Mouse (Mus musculus) neural tube, embryonic 11.5 days (tissue): ENCODE data around the gene Prune1. TPM values are rescaled to one million over a fixed set of nuclear protein-coding genes. Genes with fewer than 3 reads are reported as not detected.

ENCODE experiments used
- ATAC-seq: fragments of 200-750 bp; cut with Nextera tagmentation; 2 replicates; pipeline ENCODE4 v1.8.0; 2017; ENCODE audit warnings: moderate number of reproducible peaks, mild to moderate bottlenecking, moderate TSS enrichment, moderate library complexity; ENCODE audit not compliant: insufficient read depth, low FRiP score, low TSS enrichment
- DNase-seq: peaks from one replicate; pipeline ENCODE4 v3.0.0-alpha.2; 2015; ENCODE audit warnings: low spot score
- H3K27ac ChIP-seq: fragments of 300-500 bp; sonication (generic); 2 replicates; pipeline ENCODE4 v1.5.1; 2014; ENCODE audit warnings: low read depth, mild to moderate bottlenecking, low read length
- H3K27me3 ChIP-seq: fragments of 300-500 bp; sonication (generic); 2 replicates; pipeline ENCODE4 v1.6.1; 2014; ENCODE audit warnings: mild to moderate bottlenecking, low read length, mixed read lengths; ENCODE audit not compliant: control insufficient read depth, insufficient read depth
- H3K36me3 ChIP-seq: fragments of 300-500 bp; sonication (generic); 2 replicates; pipeline ENCODE4 v1.6.1; 2014; ENCODE audit warnings: mild to moderate bottlenecking, low read length, moderate library complexity, mixed read lengths; ENCODE audit not compliant: control insufficient read depth, insufficient read depth
- H3K4me1 ChIP-seq: fragments of 300-500 bp; sonication (generic); 2 replicates; pipeline ENCODE4 v1.6.1; 2014; ENCODE audit warnings: low read length, mixed read lengths; ENCODE audit not compliant: control insufficient read depth, insufficient read depth
- H3K4me2 ChIP-seq: fragments of 300-500 bp; sonication (generic); 2 replicates; pipeline ENCODE4 v1.6.1; 2014; ENCODE audit warnings: low read depth, mild to moderate bottlenecking, moderate library complexity
- H3K4me3 ChIP-seq: fragments of 300-500 bp; sonication (generic); 2 replicates; pipeline ENCODE4 v1.5.1; 2014; ENCODE audit warnings: low read depth, low read length
- H3K9ac ChIP-seq: fragments of 300-500 bp; sonication (generic); 2 replicates; pipeline ENCODE4 v1.6.1; 2014; ENCODE audit warnings: mild to moderate bottlenecking, low read length
- H3K9me3 ChIP-seq: fragments of 300-500 bp; sonication (generic); 2 replicates; pipeline ENCODE4 v1.6.1; 2016; ENCODE audit warnings: low read length; ENCODE audit not compliant: control insufficient read depth
- WGBS: fragments of 180-500 bp; shearing (Covaris S2); extraction: QIAGEN DNeasy Blood & Tissue Kit; methylation state at CpG from one replicate; pipeline ENCODE4 v1.1.7; 2014; 5-methylcytosine and 5-hydroxymethylcytosine counted together
- polyA plus RNA-seq: library from polyadenylated mRNA; unstranded; fragments of >200 nt; fragmentation: Nextera tagmentation; extraction: Ambion mirVana; gene quantifications from 2 replicates; pipeline ENCODE4 v1.2.1, GENCODE M21; 2014

Prune1 gene
- polyA plus RNA-seq, 1 experiment from 2014 or later, result 32.4 TPM

DNA sequence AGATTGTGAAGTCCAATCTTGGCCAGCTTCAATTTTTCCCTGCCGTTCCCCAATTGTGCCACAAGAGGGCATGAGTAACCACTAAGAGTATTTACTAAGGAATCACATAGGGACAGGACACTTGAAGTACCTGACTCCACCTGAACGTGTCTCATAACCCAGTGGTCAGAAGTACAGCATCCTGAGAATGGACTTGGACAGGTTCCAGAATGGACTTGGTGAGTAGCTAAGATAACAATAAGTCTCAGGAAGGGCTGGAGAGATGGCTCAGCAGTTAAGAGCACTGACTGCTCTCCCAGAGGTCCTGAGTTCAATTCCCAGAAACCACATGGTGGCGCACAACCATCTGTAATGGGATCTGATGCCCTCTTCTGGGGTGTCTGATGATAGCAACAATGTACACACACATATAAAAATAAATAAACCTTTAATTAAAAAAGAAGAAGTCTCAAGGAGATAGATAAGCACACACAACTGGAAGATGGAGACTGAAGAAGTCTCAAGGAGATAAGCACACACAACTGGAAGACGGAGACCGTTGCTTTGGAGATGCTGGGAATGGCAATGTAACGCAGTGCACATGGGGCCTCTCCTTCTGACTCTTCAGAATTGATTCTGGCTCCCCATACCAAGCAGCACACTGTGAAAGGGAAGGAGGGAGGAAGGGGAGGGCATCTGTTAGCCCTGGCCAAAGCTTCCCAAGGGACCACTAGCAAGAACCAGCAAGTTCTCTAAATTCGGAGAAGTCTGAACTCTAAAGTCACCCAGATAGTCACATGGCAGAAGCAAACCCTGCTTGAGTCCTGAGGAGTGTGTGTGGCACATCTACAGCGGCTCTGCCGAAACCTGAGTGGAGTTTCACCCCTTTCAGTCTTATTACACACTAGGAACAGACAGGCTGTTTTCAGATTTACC lies 29.3 kb upstream of the Prune1 start:
- no peaks in the 10 kb centered on the region for H3K27me3 ChIP-seq
- H3K4me3 ChIP-seq, result no peak overlapping the region
- H3K36me3 ChIP-seq, result no peaks in the 10 kb centered on the region
- H3K9me3 ChIP-seq, result no peaks in the 10 kb centered on the region
- no peak overlapping the region for H3K9ac ChIP-seq
- peaks cover 6% of the 10 kb centered on the region; the same call in 1 of the 2 replicates for H3K4me1 ChIP-seq
- 68% methylated on average over 9 of the region's 9 CpGs for WGBS
- DNase-seq (peak; percentile 73), ATAC-seq (no peak)
- H3K4me2 ChIP-seq, result no peak overlapping the region
- H3K27ac ChIP-seq, result no peak overlapping the region

DNA sequence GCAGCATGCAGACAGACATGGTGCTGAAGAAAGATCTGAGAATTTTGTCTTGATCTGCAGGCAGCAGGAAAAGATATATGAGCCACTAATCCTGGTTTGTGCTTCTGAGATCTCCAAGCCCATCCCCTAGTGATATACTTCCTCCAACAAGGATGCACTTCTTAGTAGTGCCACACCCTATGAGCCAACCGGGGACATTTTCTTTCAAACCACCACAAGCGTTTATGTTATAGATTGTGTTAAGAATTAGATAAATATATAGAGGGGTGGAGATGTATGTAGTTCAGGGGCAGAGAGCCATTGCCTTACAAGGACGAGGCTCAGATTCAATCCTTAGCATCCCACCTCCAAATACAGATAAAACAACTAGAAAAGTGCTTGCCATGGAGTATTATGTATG lies 28.6 kb upstream of the Prune1 start:
- DNase-seq (no peak), ATAC-seq (no peak)
- Histone ChIP-seq H3K36me3 (no peaks in the 10 kb centered on the region), H3K4me2 (no peak overlapping the region), H3K9ac (no peak overlapping the region), H3K9me3 (no peaks in the 10 kb centered on the region), H3K27ac (no peak overlapping the region), H3K27me3 (no peaks in the 10 kb centered on the region), H3K4me3 (no peak overlapping the region), H3K4me1 (no peaks in the 10 kb centered on the region; the same call in 1 of the 2 replicates)
- 71% methylated on average over 3 of the region's 3 CpGs for WGBS

- no peak within 1 kb of the TSS for H3K4me2 ChIP-seq
- H3K4me3 ChIP-seq, result no peak within 1 kb of the TSS
- H3K27me3 ChIP-seq, result no peaks in the 10 kb centered on the region
- no peak within 1 kb of the TSS for H3K27ac ChIP-seq
- DNase-seq, result no peak
- H3K4me1 ChIP-seq, result no peaks in the 10 kb centered on the region
- WGBS, result 66% methylated on average over 7 of the region's 7 CpGs
- no peaks in the 10 kb centered on the region for H3K36me3 ChIP-seq
- no peak within 1 kb of the TSS for H3K9ac ChIP-seq
- no peaks in the 10 kb centered on the region for H3K9me3 ChIP-seq
- no peak for ATAC-seq
These were observed 25.2 kb upstream of the Prune1 start, which contains the start of gene Anxa9 for GRCm38 (mm10) chr3:95307100-95307499. Gene Anxa9 (minus strand): TSS chr3:95307176.

DNA sequence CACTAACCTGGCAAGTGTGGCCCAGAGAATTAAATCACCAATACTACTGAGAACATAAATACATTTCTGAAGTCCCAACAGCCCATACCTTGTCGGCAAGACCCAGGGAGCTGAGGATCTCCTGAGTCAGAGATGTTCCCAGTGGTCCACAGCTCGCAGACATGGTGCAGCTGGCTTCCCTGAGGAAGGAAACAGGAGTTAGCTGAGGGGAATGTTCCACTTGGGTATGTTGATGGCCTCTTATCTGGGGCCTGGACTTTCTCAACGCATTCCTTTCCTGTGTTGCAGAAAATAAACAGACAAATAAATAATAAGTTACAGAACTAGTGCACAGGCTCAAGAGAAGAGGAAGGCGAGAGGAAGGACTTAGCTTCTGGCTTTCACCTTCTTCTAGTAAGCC lies 24.4 kb upstream of the Prune1 start:
- Histone ChIP-seq H3K36me3 (no peaks in the 10 kb centered on the region), H3K27me3 (no peaks in the 10 kb centered on the region), H3K4me2 (no peak overlapping the region), H3K4me3 (no peak overlapping the region), H3K27ac (no peak overlapping the region), H3K4me1 (no peaks in the 10 kb centered on the region), H3K9ac (no peak overlapping the region), H3K9me3 (no peaks in the 10 kb centered on the region)
- DNase-seq (no peak), ATAC-seq (no peak)
- 89% methylated on average over 4 of the region's 4 CpGs for WGBS

- H3K9ac ChIP-seq, result no peak overlapping the region
- no peak overlapping the region for H3K4me3 ChIP-seq
- ATAC-seq (no peak), DNase-seq (no peak)
- no peaks in the 10 kb centered on the region for H3K9me3 ChIP-seq
- no peaks in the 10 kb centered on the region for H3K36me3 ChIP-seq
- H3K27me3 ChIP-seq, result no peaks in the 10 kb centered on the region
- H3K4me2 ChIP-seq, result no peak overlapping the region
- no peak overlapping the region for H3K27ac ChIP-seq
- WGBS, result 84% methylated on average over 3 of the region's 3 CpGs
- H3K4me1 ChIP-seq, result no peaks in the 10 kb centered on the region
These were observed 19.4 kb upstream of the Prune1 start for GRCm38 (mm10) chr3:95301204-95301796.

- H3K36me3 ChIP-seq, result no peaks in the 10 kb centered on the region; the same call in none of the 2 replicates
- no peak overlapping the region for H3K4me3 ChIP-seq
- ATAC-seq (no peak), DNase-seq (no peak)
- no peak overlapping the region for H3K4me2 ChIP-seq
- H3K9ac ChIP-seq, result no peak overlapping the region
- H3K9me3 ChIP-seq, result no peaks in the 10 kb centered on the region
- H3K4me1 ChIP-seq, result no peaks in the 10 kb centered on the region
- no peak overlapping the region for H3K27ac ChIP-seq
- WGBS, result 92% methylated on average over 7 of the region's 7 CpGs
- H3K27me3 ChIP-seq, result no peaks in the 10 kb centered on the region
These were observed 16.1 kb upstream of the Prune1 start for GRCm38 (mm10) chr3:95298018-95298417.

GRCm38 (mm10) chr3:95296103-95296469 lies 14.2 kb upstream of the Prune1 start:
- ATAC-seq (no peak), DNase-seq (peak; percentile 54)
- no peak overlapping the region for H3K9ac ChIP-seq
- WGBS, result 13% methylated on average over 5 of the region's 5 CpGs
- H3K36me3 ChIP-seq, result no peaks in the 10 kb centered on the region; the same call in none of the 2 replicates
- no peaks in the 10 kb centered on the region for H3K4me1 ChIP-seq
- H3K27me3 ChIP-seq, result no peaks in the 10 kb centered on the region
- no peak overlapping the region for H3K4me2 ChIP-seq
- no peak overlapping the region for H3K27ac ChIP-seq
- no peak overlapping the region for H3K4me3 ChIP-seq
- no peaks in the 10 kb centered on the region for H3K9me3 ChIP-seq

GRCm38 (mm10) chr3:95295321-95296102 lies 13.6 kb upstream of the Prune1 start:
- Histone ChIP-seq H3K4me3 (no peak overlapping the region), H3K9ac (no peak overlapping the region), H3K4me2 (no peak overlapping the region), H3K36me3 (no peaks in the 10 kb centered on the region; the same call in none of the 2 replicates), H3K4me1 (no peaks in the 10 kb centered on the region), H3K27me3 (no peaks in the 10 kb centered on the region), H3K9me3 (no peaks in the 10 kb centered on the region), H3K27ac (no peak overlapping the region)
- no peak for ATAC-seq
- WGBS, result 75% methylated on average over 11 of the region's 11 CpGs
- no peak for DNase-seq
